Mouse (Mus musculus) lung, postnatal 10 days (tissue): ENCODE results near the gene Six1.
"Not testable (repeated sequence)": the region's sequence is repeated elsewhere in the genome, so short reads cannot be mapped to it uniquely, and the experiment has no call there.

Experiments
- DNase-seq: peaks from one replicate; pipeline ENCODE4 v3.0.0; 2021

The Six1 gene

GRCm38 (mm10) chr12:73053668-73054241 lies at the start of gene Six1:
TSS of gene Six1 (minus strand) at chr12:73053887.
- peak; percentile 91 for DNase-seq

DNA sequence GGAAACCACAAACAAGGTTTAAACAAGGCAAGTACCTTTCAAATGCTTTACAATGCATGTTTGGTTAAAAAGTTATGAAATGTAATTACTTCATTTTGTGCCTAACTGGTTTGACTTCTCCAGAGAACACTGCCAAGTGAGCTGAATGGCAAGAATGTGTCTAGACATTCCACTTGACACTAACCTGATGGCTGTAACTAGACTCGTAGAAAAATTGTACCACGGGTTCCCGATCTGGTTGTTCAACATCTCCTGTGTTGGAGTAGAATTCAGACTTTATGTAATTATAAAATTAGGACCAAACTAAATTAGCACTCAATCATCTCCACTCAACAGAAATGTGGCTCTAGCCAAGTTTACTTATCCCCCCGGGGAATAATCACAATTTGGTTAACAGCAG lies 44.9 kb upstream of the Six1 start:
- DNase-seq = no peak

GRCm38 (mm10) chr12:73096177-73096576 lies 42.5 kb upstream of the Six1 start:
- DNase-seq = not testable (repeated sequence)

- DNase-seq = no peak
Observed at GRCm38 (mm10) chr12:73094605-73095004, 40.9 kb upstream of the Six1 start.

GRCm38 (mm10) chr12:73094189-73094588 lies 40.5 kb upstream of the Six1 start:
- DNase-seq = no peak

- DNase-seq = no peak
Observed at GRCm38 (mm10) chr12:73090672-73091335, 37.1 kb upstream of the Six1 start.

GRCm38 (mm10) chr12:73088911-73089310 lies 35.2 kb upstream of the Six1 start:
- DNase-seq = no peak

- peak; percentile 20 for DNase-seq
Observed at GRCm38 (mm10) chr12:73088500-73088899, 34.8 kb upstream of the Six1 start.

- DNase-seq = no peak
Observed at GRCm38 (mm10) chr12:73087086-73087485, 33.4 kb upstream of the Six1 start.

GRCm38 (mm10) chr12:73085739-73086630 lies 32.3 kb upstream of the Six1 start:
- DNase-seq = no peak

GRCm38 (mm10) chr12:73083773-73084172 lies 30.1 kb upstream of the Six1 start:
- no peak for DNase-seq

- DNase-seq = not testable (repeated sequence)
Observed at GRCm38 (mm10) chr12:73081828-73082227, 28.1 kb upstream of the Six1 start.

DNA sequence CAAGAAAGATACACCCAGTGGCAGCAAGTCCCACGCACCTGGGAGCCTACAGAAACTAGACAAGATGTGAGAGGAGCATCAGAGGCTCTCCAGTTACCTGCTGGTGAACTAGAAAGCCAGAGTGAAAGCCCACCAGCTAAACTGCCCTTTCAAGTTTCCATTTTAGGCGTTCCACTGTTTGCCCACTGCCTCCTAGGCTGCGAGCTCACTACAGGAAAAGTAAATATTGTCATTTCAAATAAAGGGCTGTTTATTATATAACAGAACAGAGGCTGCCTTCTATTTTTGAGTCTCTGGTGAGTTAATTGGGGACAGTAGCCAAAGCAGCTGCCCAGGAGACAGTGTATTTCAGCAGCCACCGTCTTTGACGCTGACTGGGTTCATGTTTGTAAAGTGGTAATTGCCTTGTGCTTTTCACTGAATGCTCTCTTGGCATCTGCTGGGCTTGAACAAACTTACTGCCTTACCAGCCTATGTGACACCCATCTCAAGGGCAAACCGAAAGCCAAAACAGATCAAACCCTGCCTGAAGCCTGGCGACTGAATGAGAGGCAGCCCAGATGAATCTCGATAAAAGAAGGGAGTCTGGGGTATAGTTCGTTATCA lies 7.2 kb upstream of the Six1 start:
- DNase-seq = no peak

DNA sequence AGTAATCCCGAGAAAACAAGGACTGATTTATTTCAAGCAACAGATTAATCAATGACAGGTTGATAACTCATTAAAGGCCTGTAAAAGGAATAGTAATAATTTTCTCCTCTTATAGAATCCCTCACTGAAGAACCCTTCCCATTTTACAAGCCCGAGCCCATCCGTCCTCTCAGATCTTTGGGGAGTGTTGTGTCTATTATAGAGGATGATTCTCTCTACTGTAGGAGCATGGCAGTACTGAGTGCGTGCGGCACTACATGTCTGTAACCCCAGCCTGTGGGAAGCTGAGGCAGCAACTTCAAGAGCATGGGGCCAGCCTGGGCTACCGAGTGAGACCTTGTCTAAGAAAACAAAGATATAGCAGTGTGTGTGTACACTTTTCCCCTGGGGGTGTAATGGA lies 3.8 kb upstream of the Six1 start:
- no peak for DNase-seq

GRCm38 (mm10) chr12:73055451-73055850 lies 1.8 kb upstream of the Six1 start:
- no peak for DNase-seq

DNA sequence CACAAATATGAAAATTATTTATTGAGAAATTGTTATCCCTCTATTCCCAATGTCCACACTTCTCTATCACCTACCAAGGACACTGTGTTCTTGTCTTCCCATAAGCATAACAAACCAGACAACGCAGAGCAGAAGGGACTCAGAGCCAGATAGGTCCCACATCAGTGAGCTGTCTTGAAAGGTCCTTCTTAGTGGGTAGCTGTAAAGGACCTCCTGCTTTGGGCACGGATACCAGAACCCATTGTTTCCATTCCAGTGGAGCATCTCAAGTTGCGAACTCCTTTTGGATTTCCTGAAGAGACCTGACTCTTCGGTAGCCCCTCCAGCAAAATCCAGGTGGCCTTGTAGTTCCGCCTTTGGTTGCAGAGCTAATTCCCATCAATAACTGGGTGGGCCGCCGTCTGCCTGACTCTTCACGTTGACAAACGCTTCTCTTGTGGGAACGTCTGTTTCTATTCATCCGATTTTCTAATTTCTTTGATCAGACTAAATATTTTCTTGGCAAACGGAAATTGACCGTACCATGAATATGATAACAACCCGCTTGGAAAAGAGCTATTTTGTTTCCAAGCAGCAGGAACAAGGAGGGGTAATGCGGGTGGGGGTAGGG lies 994 bp upstream of the Six1 start:
- DNase-seq = no peak

GRCm38 (mm10) chr12:73052651-73053591 lies 766 bp downstream of the Six1 start:
- DNase-seq = no peak

GRCm38 (mm10) chr12:73052036-73052650 lies 1.5 kb downstream of the Six1 start:
- DNase-seq = no peak

DNA sequence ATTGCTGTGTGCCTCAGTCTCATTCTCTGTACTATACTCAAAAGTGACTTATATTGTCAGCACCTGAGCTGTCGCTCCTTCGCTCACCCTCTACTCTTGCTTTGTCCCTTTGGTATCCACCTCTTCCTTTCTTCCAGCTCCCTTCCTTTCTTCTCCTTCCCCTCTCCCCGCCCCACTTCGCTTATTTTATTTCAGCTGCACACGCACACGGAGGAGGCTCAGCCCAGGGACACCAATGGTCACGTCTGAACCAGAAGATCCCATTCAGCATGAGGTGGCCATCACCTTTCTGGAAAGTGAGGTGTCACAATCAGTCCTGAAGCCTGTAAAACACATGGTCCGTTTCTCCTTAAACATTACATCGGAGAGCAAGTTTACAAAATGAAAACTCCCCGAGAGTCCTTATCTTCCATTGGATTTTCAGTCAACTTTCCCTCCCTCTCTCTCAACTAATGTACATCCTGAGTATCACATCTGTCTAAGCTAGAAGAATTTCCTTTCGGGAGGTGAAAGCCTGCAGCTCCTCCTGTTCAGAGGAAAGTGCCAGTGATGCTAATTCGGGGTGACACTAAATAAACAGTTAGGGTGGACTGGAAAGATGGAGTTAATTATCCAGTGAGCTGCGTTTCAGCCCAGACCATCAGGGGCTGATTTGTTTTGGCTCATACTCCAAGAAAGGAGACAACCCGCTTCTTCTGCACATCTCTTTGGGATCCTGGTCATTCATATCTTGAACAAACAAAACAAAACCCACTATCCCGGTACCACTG lies 2.7 kb downstream of the Six1 start:
- DNase-seq = no peak

DNA sequence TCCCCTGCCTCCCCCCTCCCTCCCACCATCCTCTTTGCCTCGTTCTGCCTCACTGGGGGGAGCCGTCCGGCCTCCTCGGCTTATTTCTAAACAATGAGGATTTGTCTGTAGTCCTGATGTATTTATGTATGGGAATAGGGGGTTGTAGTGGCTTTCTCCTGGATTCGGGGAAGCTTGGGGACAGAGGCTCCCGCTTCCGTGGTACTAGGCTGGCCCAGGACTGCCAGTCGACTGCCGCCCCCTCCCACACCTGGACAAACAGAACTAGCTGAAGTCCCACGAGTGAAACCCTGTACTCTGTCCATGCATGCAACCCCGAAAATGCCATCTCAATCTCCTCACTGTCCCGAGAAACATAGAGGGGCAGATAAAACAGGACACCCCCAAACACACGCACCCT lies 3.4 kb downstream of the Six1 start:
- DNase-seq = no peak
